In the genomic region with DNA sequence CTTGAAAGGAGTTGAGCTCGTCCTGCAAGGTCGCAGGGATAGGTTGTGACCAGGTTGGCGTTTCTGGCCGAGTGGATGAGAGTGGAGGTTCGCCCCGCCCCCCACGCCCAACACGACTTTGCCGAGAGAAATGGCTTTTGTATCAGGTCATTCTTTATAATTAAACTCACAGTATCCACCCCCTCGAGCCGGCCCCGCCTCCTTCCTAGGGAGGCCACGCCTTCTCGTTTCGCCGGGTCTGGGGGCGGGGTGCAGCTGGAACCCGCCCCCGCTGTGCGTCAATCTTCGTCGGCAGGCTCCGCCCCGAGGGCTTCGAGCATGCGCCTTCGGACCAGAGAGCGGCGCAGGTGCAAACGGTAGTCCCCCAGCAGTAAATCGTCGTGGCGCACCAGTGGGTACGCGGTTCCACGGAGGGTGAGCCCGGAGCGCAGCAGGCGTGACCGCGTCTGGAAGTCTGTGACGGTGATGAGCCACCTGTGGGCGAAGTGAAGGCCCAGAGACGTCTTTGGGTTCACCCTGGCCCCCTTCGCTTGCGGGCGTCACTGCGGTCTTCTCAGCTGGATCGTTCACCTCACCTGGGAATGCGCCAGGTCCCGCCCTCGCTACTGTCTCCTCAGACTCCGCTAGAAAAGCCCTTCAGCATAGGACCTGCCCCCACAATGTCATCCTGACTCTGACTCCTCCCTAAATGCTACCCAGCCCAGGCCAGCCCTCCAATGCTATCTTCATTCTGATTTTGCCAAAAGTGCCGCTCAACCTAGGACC, we compare ENCODE assay signal across 8 mouse cellular contexts. TPM values are rescaled to one million over a fixed set of nuclear protein-coding genes. Genes with fewer than 3 reads are reported as not detected.
DNase-seq lines count a peak whose midpoint lies in the region; ATAC-seq lines count a peak whose summit lies in the region.

No protein-coding gene starts in this region.

- H3K27me3 ChIP-seq in heart, embryonic 14.5 days (ENCODE audit: control insufficient read depth, insufficient read depth, low read length) = peaks cover 60% of the 10 kb centered on the region
- peaks cover 97% of the 10 kb centered on the region for H3K27me3 ChIP-seq in liver, embryonic 12.5 days (replicated peaks)
- H3K27me3 ChIP-seq in stomach, embryonic 14.5 days (ENCODE audit: control insufficient read depth, insufficient read depth, low read length) = peaks cover 15% of the 10 kb centered on the region

- H3K4me3 ChIP-seq in heart, embryonic 14.5 days (ENCODE audit: control insufficient read depth in 1 of 2, insufficient read depth in 1 of 2, low read depth in 1 of 2, low read length in 2 of 2) = peak overlapping the region; percentile 50 to 58
- peak overlapping the region; percentile 55 for H3K4me3 ChIP-seq in liver, embryonic 12.5 days
- H3K4me3 ChIP-seq in stomach, embryonic 14.5 days (ENCODE audit: low read depth, low read length) = peak overlapping the region; percentile 43

- H3K4me2 ChIP-seq in heart, embryonic 14.5 days (ENCODE audit: low read length) = peak overlapping the region; percentile 93
- H3K4me2 ChIP-seq in liver, embryonic 12.5 days = peak overlapping the region; percentile 81
- H3K4me2 ChIP-seq in stomach, embryonic 14.5 days (replicated peaks; ENCODE audit: low read depth, low read length) = peak overlapping the region; percentile 86

- peak; percentile 82 for ATAC-seq in heart, embryonic 14.5 days (ENCODE audit: insufficient number of reproducible peaks, insufficient read depth, low FRiP score, low read depth)
- peak; percentile 77 for ATAC-seq in liver, embryonic 12.5 days
- peak; percentile 76 for ATAC-seq in stomach, embryonic 14.5 days (ENCODE audit: insufficient number of reproducible peaks, insufficient read depth, low FRiP score, low read depth)

- H3K27ac ChIP-seq in heart, embryonic 14.5 days (replicated peaks in 1 of 2; ENCODE audit: control insufficient read depth in 1 of 2, insufficient read depth in 1 of 2, low read depth in 2 of 2, low read length in 2 of 2) = peak overlapping the region; percentile 60 to 66; a peak in 3 of 4 replicates
- H3K27ac ChIP-seq in liver, embryonic 12.5 days = no peak overlapping the region
- no peak overlapping the region for H3K27ac ChIP-seq in stomach, embryonic 14.5 days (ENCODE audit: low read length)

- no peaks in the 10 kb centered on the region for H3K36me3 ChIP-seq in heart, embryonic 14.5 days (ENCODE audit: control insufficient read depth, insufficient read depth, low read length)
- H3K36me3 ChIP-seq in liver, embryonic 12.5 days = no peaks in the 10 kb centered on the region
- H3K36me3 ChIP-seq in stomach, embryonic 14.5 days (ENCODE audit: control insufficient read depth, insufficient read depth, low read length) = no peaks in the 10 kb centered on the region

- WGBS in heart, embryonic 14.5 days = under 1% methylated on average over 53 of the region's 54 CpGs
- WGBS in liver, embryonic 12.5 days (ENCODE audit: insufficient replicate concordance) = under 1% methylated on average over 54 of the region's 54 CpGs
- WGBS in stomach, embryonic 14.5 days = 1% methylated on average over 54 of the region's 54 CpGs

- H3K9me3 ChIP-seq in heart, embryonic 14.5 days (ENCODE audit: control insufficient read depth, low read length) = no peaks in the 10 kb centered on the region
- H3K9me3 ChIP-seq in liver, embryonic 12.5 days (replicated peaks) = no peaks in the 10 kb centered on the region
- no peaks in the 10 kb centered on the region for H3K9me3 ChIP-seq in stomach, embryonic 14.5 days (ENCODE audit: control insufficient read depth, low read depth, low read length)

- H3K9ac ChIP-seq in heart, embryonic 14.5 days (ENCODE audit: low read length) = peak overlapping the region; percentile 80
- H3K9ac ChIP-seq in liver, embryonic 12.5 days = peak overlapping the region; percentile 56; the same call in 1 of the 2 replicates
- H3K9ac ChIP-seq in stomach, embryonic 14.5 days (replicated peaks; ENCODE audit: low read depth, low read length) = no peak overlapping the region; the same call in 1 of the 2 replicates

- H3K4me1 ChIP-seq in heart, embryonic 14.5 days (ENCODE audit: control insufficient read depth in 2 of 2, insufficient read depth in 2 of 2, low read length in 2 of 2) = peaks cover 27 to 31% of the 10 kb centered on the region in 2 experiments
- peaks cover 21% of the 10 kb centered on the region for H3K4me1 ChIP-seq in liver, embryonic 12.5 days
- H3K4me1 ChIP-seq in stomach, embryonic 14.5 days (ENCODE audit: control insufficient read depth, insufficient read depth, low read length) = peaks cover 13% of the 10 kb centered on the region; the same call in 1 of the 2 replicates

- DNase-seq in CD4-positive helper T cell, adult 2 months (ENCODE audit: low read depth, low spot score) = peak; percentile 91
- DNase-seq in brain, embryonic 18.5 days (ENCODE audit: low read depth, low spot score) = peak; percentile 88
- peak; percentile 16 for DNase-seq in fat pad, adult 2 months (ENCODE audit: extremely low read depth, low read depth, low spot score)
- peak; percentile 95 for DNase-seq in kidney, postnatal 14 days
- DNase-seq in natural killer cell, adult 2 months (ENCODE audit: low spot score in 2 of 2) = peak; percentile 97 to 98

RNA-seq across cellular contexts. Expression of a gene that starts 23.8 kb away (rescaled TPM):
- polyA plus RNA-seq in heart, embryonic 14.5 days (2014; fragmentation: Nextera tagmentation; extraction: Ambion mirVana) = 0.57 and 0.59 TPM in 2 replicates
- 0.05 and 0.11 TPM in 2 replicates for polyA plus RNA-seq in liver, embryonic 12.5 days (2016; fragmentation: Nextera tagmentation; extraction: Ambion mirVana)
- 1.6 and 2.0 TPM in 2 replicates for polyA plus RNA-seq in stomach, embryonic 14.5 days (2014; fragmentation: Nextera tagmentation; extraction: Ambion mirVana)

RNA-seq across cellular contexts. Expression of a gene that starts 25.5 kb away (rescaled TPM):
- 0.34 and 0.47 TPM in 2 replicates for polyA plus RNA-seq in heart, embryonic 14.5 days (2014; fragmentation: Nextera tagmentation; extraction: Ambion mirVana)
- polyA plus RNA-seq in liver, embryonic 12.5 days (2016; fragmentation: Nextera tagmentation; extraction: Ambion mirVana) = 0.38 TPM in 1 of 2 replicates, not detected in the other
- polyA plus RNA-seq in stomach, embryonic 14.5 days (2014; fragmentation: Nextera tagmentation; extraction: Ambion mirVana) = 1.2 and 1.3 TPM in 2 replicates

RNA-seq across cellular contexts. Expression of a gene that starts 50.0 kb away (rescaled TPM):
- polyA plus RNA-seq in heart, embryonic 14.5 days (2014; fragmentation: Nextera tagmentation; extraction: Ambion mirVana) = 0.44 and 0.96 TPM in 2 replicates
- polyA plus RNA-seq in liver, embryonic 12.5 days (2016; fragmentation: Nextera tagmentation; extraction: Ambion mirVana) = 0.10 and 0.18 TPM in 2 replicates
- 4.2 and 4.5 TPM in 2 replicates for polyA plus RNA-seq in stomach, embryonic 14.5 days (2014; fragmentation: Nextera tagmentation; extraction: Ambion mirVana)

RNA-seq across cellular contexts. Expression of a gene that starts 53.4 kb away (rescaled TPM):
- 0.81 and 0.85 TPM in 2 replicates for polyA plus RNA-seq in heart, embryonic 14.5 days (2014; fragmentation: Nextera tagmentation; extraction: Ambion mirVana)
- polyA plus RNA-seq in liver, embryonic 12.5 days (2016; fragmentation: Nextera tagmentation; extraction: Ambion mirVana) = 0.50 and 0.55 TPM in 2 replicates
- 4.2 and 4.9 TPM in 2 replicates for polyA plus RNA-seq in stomach, embryonic 14.5 days (2014; fragmentation: Nextera tagmentation; extraction: Ambion mirVana)

Comparison
In these comparisons a context has a peak if more than half of its experiments do, and no peak if none do; other contexts are left out.
1. DNase-seq: peak in every context shown above with its lines; median percentile 98 in natural killer cell, adult 2 months; 95 in kidney, postnatal 14 days; 91 in CD4-positive helper T cell, adult 2 months; 88 in brain, embryonic 18.5 days; 16 in fat pad, adult 2 months.
2. H3K27ac ChIP-seq: peak in heart, embryonic 14.5 days (2 of 2); none in liver, embryonic 12.5 days (single experiment) and stomach, embryonic 14.5 days (single experiment).
3. Peak in every context shown above with its lines, with median percentiles within 50 percentile points of each other: ATAC-seq, H3K4me2 ChIP-seq and H3K4me3 ChIP-seq.